Mouse (Mus musculus) liver, postnatal 0 days (tissue): ENCODE results near the gene Zdhhc14. TPM values are rescaled to one million over a fixed set of nuclear protein-coding genes. Genes with fewer than 3 reads are reported as not detected.

Experiments
- ATAC-seq: fragments of 200-750 bp; cut with Nextera tagmentation; 2 replicates; pipeline ENCODE4 v1.8.0; 2017; ENCODE audit warnings: mild to moderate bottlenecking, moderate library complexity
- DNase-seq: peaks from one replicate; pipeline ENCODE4 v3.0.0-alpha.2; 2016
- H3K27ac ChIP-seq: fragments of 300-500 bp; sonication (generic); 2 replicates; pipeline ENCODE4 v1.5.1; 2014; ENCODE audit warnings: antibody characterized with exemption, moderate library complexity, mild to moderate bottlenecking, low read depth
- H3K27me3 ChIP-seq: fragments of 300-500 bp; sonication (generic); 2 replicates; pipeline ENCODE4 v1.6.1; 2014; ENCODE audit warnings: low read length, control low read depth, mixed read lengths; ENCODE audit not compliant: insufficient read depth
- H3K36me3 ChIP-seq: fragments of 300-500 bp; sonication (generic); replicated peaks from 2 replicates; pipeline ENCODE4 v1.6.1; 2014; ENCODE audit warnings: mild to moderate bottlenecking, control low read depth, low read length, moderate library complexity, mixed read lengths; ENCODE audit not compliant: insufficient read depth
- H3K4me1 ChIP-seq: fragments of 300-500 bp; sonication (generic); 2 replicates; pipeline ENCODE4 v1.6.1; 2014; ENCODE audit warnings: antibody characterized with exemption, mild to moderate bottlenecking, control low read depth; ENCODE audit not compliant: insufficient read depth
- H3K4me2 ChIP-seq: fragments of 300-500 bp; sonication (generic); 2 replicates; pipeline ENCODE4 v1.6.1; 2014; ENCODE audit warnings: low read depth, mild to moderate bottlenecking, low read length, moderate library complexity, mixed read lengths
- H3K4me3 ChIP-seq: fragments of 300-500 bp; sonication (generic); 2 replicates; pipeline ENCODE4 v1.5.1; 2014; ENCODE audit warnings: low read depth, low read length
- H3K9ac ChIP-seq: fragments of 300-500 bp; sonication (generic); replicated peaks from 2 replicates; pipeline ENCODE4 v1.6.1; 2014; ENCODE audit warnings: mild to moderate bottlenecking, moderate library complexity
- H3K9me3 ChIP-seq: fragments of 300-500 bp; sonication (generic); 2 replicates; pipeline ENCODE4 v1.6.1; 2016; ENCODE audit warnings: mild to moderate bottlenecking, control low read depth, low read length, mixed read lengths
- CTCF ChIP-seq: sonication (generic); IDR thresholded peaks from 2 replicates; pipeline ENCODE4 v1.5.1; 2016; ENCODE audit warnings: antibody characterized with exemption, low read depth
- EP300 ChIP-seq: IDR thresholded peaks from 2 replicates; pipeline ENCODE4 v1.6.1; 2016; ENCODE audit warnings: antibody characterized with exemption, low read depth, mild to moderate bottlenecking
- WGBS: fragments of 180-500 bp; shearing (Covaris S2); extraction: QIAGEN DNeasy Blood & Tissue Kit; methylation state at CpG from one replicate; pipeline ENCODE4 v1.1.7; 2014; ENCODE audit not compliant: insufficient replicate concordance; 5-methylcytosine and 5-hydroxymethylcytosine counted together
- polyA plus RNA-seq: library from polyadenylated mRNA; unstranded; fragments of >200 nt; fragmentation: Nextera tagmentation; extraction: Ambion mirVana; gene quantifications from 2 replicates; pipeline ENCODE4 v1.2.1, GENCODE M21; 2015

Gene Zdhhc14
- polyA plus RNA-seq, 1 experiment from 2014 or later = 2.7 TPM

- WGBS = 63% methylated on average over 4 of the region's 4 CpGs
- Histone ChIP-seq H3K4me1 (no peaks in the 10 kb centered on the region), H3K36me3 (no peaks in the 10 kb centered on the region), H3K9ac (no peak overlapping the region), H3K27ac (no peak overlapping the region), H3K4me3 (no peak overlapping the region), H3K4me2 (no peak overlapping the region), H3K9me3 (no peaks in the 10 kb centered on the region), H3K27me3 (no peaks in the 10 kb centered on the region)
- DNase-seq = no peak
- TF ChIP-seq CTCF (no peak), EP300 (no peak)
- ATAC-seq = no peak
These were observed 158.3 kb downstream of the Zdhhc14 start for GRCm38 (mm10) chr17:5650642-5651041.

GRCm38 (mm10) chr17:5651551-5651950, 159.2 kb downstream of the Zdhhc14 start:
- 73% methylated on average over 4 of the region's 4 CpGs for WGBS
- ATAC-seq = no peak
- DNase-seq = no peak
- Histone ChIP-seq H3K9me3 (no peaks in the 10 kb centered on the region), H3K27me3 (no peaks in the 10 kb centered on the region), H3K9ac (no peak overlapping the region), H3K4me1 (no peaks in the 10 kb centered on the region), H3K4me3 (no peak overlapping the region), H3K27ac (no peak overlapping the region), H3K4me2 (no peak overlapping the region), H3K36me3 (no peaks in the 10 kb centered on the region)
- TF ChIP-seq CTCF = no peak
- no peak for TF ChIP-seq EP300

GRCm38 (mm10) chr17:5653981-5654380, 161.6 kb downstream of the Zdhhc14 start:
- DNase-seq (no peak), ATAC-seq (no peak)
- Histone ChIP-seq H3K27me3 (no peaks in the 10 kb centered on the region), H3K4me2 (no peak overlapping the region), H3K27ac (no peak overlapping the region), H3K9me3 (no peaks in the 10 kb centered on the region), H3K9ac (no peak overlapping the region), H3K4me1 (no peaks in the 10 kb centered on the region), H3K36me3 (no peaks in the 10 kb centered on the region), H3K4me3 (no peak overlapping the region)
- WGBS = 82% methylated on average over 9 of the region's 9 CpGs
- no peak for TF ChIP-seq EP300
- no peak for TF ChIP-seq CTCF

- H3K27me3 ChIP-seq = no peaks in the 10 kb centered on the region
- no peak overlapping the region for H3K9ac ChIP-seq
- WGBS = 88% methylated on average over 4 of the region's 4 CpGs
- DNase-seq (no peak), ATAC-seq (no peak)
- no peak overlapping the region for H3K4me2 ChIP-seq
- no peaks in the 10 kb centered on the region for H3K9me3 ChIP-seq
- TF ChIP-seq EP300 = no peak
- no peak for TF ChIP-seq CTCF
- no peak overlapping the region for H3K4me3 ChIP-seq
- no peaks in the 10 kb centered on the region for H3K4me1 ChIP-seq
- H3K36me3 ChIP-seq = no peaks in the 10 kb centered on the region
- no peak overlapping the region for H3K27ac ChIP-seq
These were observed 163.2 kb downstream of the Zdhhc14 start for GRCm38 (mm10) chr17:5655536-5655935.

- TF ChIP-seq CTCF = no peak
- TF ChIP-seq EP300 = no peak
- Histone ChIP-seq H3K4me1 (no peaks in the 10 kb centered on the region), H3K4me3 (no peak overlapping the region), H3K9ac (no peak overlapping the region), H3K4me2 (no peak overlapping the region), H3K27me3 (no peaks in the 10 kb centered on the region), H3K9me3 (no peaks in the 10 kb centered on the region), H3K36me3 (no peaks in the 10 kb centered on the region), H3K27ac (no peak overlapping the region)
- ATAC-seq (no peak), DNase-seq (no peak)
- WGBS = 71% methylated on average over 8 of the region's 8 CpGs
These were observed 168.1 kb downstream of the Zdhhc14 start for GRCm38 (mm10) chr17:5660317-5661080.

GRCm38 (mm10) chr17:5666652-5667051, 174.3 kb downstream of the Zdhhc14 start:
- 86% methylated on average over 8 of the region's 8 CpGs for WGBS
- H3K9ac ChIP-seq = no peak overlapping the region
- H3K27me3 ChIP-seq = no peaks in the 10 kb centered on the region
- ATAC-seq = no peak
- H3K27ac ChIP-seq = no peak overlapping the region
- no peak for DNase-seq
- H3K4me2 ChIP-seq = no peak overlapping the region
- H3K9me3 ChIP-seq = no peaks in the 10 kb centered on the region
- H3K4me3 ChIP-seq = no peak overlapping the region
- H3K36me3 ChIP-seq = no peaks in the 10 kb centered on the region
- H3K4me1 ChIP-seq = no peaks in the 10 kb centered on the region
- TF ChIP-seq CTCF (no peak), EP300 (no peak)
